Mouse (Mus musculus) adrenal gland (tissue): ENCODE measurements around the gene Lyst.
"Not testable (repeated sequence)": the region's sequence is repeated elsewhere in the genome, so short reads cannot be mapped to it uniquely, and the experiment has no call there.

Source experiments
- intact Hi-C: fragments of 180-260 bp; cut with DNase I; formaldehyde crosslinking; loops from one replicate; pipeline ENCODE4 v1.15.1; 2025

Gene Lyst

DNA sequence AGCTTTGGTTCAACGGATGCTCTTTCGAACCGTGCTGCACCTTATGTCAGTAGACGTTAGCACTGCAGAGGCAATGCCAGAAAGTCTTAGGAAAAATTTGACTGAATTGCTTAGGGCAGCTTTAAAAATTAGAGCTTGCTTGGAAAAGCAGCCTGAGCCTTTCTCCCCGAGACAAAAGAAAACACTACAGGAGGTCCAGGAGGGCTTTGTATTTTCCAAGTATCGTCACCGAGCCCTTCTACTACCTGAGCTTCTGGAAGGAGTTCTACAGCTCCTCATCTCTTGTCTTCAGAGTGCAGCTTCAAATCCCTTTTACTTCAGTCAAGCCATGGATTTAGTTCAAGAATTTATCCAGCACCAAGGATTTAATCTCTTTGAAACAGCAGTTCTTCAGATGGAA, 44.5 kb downstream of the Lyst start:
- intact Hi-C loops, result no loop called here

DNA sequence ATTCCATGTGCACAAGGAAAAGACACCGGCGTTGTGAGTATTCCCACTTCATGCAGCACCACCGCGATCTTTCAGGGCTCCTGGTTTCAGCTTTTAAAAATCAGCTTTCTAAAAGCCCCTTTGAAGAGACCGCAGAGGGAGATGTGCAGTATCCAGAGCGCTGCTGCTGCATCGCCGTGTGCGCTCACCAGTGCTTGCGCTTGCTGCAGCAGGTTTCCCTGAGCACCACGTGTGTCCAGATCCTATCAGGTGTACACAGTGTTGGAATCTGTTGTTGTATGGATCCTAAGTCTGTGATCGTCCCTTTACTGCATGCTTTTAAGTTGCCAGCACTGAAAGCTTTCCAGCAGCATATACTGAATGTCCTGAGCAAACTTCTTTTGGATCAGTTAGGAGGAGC, 45.0 kb downstream of the Lyst start:
- intact Hi-C loops, result no loop called here

DNA sequence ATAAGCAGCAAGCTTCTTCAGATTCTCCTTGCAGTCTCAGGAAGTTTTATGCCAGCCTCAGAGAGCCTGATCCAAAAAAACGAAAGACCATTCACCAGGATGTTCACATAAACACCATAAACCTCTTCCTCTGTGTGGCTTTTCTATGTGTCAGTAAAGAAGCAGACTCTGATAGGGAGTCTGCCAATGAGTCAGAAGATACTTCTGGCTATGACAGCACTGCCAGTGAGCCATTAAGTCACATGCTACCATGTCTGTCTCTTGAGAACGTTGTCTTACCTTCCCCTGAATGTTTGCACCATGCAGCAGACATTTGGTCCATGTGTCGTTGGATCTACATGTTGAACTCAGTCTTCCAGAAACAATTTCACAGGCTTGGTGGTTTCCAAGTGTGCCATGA, 47.4 kb downstream of the Lyst start:
- intact Hi-C loops, result no loop called here

- intact Hi-C loops, result no loop called here
Measured at GRCm38 (mm10) chr13:13637981-13638380, 47.8 kb downstream of the Lyst start.

- intact Hi-C loops, result no loop called here
Measured at GRCm38 (mm10) chr13:13638725-13639124, 48.5 kb downstream of the Lyst start.

DNA sequence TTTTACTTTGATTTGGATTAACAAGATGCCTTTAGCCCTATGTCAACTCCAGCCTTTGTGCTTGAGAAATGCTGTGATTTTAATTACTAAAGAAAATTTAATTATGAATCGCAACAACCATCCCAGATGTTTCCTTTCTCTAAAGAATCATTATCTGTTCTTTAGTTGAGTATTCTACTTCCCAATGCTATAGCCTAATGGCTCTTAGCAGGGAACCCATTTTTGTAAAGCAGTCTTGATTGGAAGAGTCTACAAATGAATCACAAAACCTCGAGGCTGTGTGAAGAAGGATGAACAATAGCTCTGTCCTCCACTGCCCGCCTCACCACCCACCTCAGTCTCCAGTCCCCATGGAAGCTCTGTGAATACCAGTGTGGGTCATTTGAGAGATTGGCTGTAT, 57.1 kb downstream of the Lyst start:
- intact Hi-C loops, result no loop called here

DNA sequence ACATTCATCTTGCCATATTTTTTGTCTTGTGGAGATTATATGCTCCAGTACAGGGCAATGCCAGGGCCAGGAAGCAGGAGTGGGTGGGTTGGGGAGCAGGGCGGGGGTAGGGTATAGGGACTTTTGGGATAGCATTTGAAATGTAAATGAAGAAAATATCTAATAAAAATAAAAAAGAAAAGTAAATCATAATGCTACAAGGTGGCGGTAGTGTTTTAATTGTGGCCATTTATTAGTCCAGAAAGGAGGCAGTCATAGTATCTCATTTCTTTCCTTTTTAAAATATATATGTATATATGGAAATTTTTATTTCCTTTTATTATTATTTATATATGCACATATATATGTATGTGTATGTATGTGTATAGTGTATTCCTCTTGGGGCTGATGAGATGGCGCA, 65.3 kb downstream of the Lyst start:
- intact Hi-C loops, result no loop called here

DNA sequence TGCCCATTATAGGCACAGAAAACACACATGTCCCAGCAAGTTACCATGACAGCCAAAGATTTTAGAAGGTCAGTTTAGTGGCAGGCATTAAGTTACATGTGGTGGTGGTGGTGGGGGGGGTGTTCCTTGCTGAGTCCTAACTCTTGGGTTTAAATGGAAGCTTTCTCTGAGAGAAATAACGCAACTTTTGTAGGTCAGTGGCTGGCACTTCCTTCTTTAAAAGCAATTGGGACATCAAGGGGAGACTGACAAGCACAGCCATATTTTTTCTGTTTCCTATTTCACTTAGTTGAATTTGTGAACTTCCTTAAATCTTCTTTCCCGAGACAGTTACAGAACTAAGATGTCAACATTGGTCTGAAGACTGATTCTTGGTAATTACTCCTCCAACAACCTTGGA, 75.9 kb downstream of the Lyst start:
- intact Hi-C loops, result not testable (repeated sequence)

GRCm38 (mm10) chr13:13670669-13671068, 80.5 kb downstream of the Lyst start:
- intact Hi-C loops, result no loop called here

DNA sequence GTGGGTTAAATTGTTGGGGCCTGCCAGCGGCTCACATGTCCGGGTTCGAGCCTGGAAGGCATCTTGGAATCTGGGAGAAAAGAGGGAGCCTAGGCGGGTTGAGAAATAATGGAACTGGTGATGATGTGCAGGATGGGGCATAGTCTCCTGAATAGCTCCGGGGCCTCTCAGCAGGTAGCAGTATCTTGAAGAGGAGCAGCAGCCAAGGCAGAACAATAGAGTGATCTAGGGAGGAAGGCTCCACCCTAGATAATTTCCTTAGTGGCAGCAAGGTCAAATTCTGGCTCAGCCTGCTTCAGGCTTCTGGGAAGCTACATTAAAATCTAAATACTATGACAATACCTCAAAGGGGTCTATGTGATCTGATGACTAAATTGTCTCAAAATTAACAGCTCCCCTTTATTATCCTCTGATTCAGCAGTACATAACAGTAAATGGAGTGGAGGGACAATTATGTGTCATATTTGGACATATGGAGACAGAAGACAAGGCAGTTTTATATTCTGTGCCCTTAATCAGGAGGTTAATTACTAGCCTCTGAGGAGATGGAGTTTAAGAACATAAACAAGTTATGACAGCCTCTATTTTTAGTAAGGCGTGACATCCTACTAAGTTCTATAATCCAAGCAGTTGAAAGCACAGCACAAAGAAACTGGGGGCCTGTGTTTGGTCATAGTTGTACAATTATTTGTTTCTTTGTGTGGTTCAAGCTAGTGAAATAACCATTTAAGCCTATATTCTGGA, 81.6 kb downstream of the Lyst start:
- intact Hi-C loops, result no loop called here

GRCm38 (mm10) chr13:13674669-13675343, 84.6 kb downstream of the Lyst start:
- intact Hi-C loops, result no loop called here

DNA sequence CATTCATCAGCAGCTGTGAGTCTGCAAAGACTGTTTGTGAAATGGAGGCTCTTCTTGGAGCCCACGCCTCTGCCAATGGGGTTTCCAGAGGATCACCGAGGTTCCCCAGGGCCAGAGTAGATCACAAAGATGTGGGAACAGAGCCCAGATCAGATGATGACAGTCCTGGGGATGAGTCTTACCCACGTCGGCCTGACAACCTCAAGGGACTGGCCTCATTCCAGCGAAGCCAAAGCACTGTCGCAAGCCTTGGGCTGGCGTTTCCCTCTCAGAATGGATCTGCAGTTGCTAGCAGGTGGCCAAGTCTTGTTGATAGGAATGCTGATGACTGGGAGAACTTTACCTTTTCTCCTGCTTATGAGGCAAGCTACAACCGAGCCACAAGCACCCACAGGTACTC, 87.7 kb downstream of the Lyst start:
- intact Hi-C loops, result no loop called here

- intact Hi-C loops, result no loop called here
Measured at GRCm38 (mm10) chr13:13681642-13682041, 91.4 kb downstream of the Lyst start.

GRCm38 (mm10) chr13:13703476-13703875, 113.3 kb downstream of the Lyst start:
- intact Hi-C loops, result no loop called here

DNA sequence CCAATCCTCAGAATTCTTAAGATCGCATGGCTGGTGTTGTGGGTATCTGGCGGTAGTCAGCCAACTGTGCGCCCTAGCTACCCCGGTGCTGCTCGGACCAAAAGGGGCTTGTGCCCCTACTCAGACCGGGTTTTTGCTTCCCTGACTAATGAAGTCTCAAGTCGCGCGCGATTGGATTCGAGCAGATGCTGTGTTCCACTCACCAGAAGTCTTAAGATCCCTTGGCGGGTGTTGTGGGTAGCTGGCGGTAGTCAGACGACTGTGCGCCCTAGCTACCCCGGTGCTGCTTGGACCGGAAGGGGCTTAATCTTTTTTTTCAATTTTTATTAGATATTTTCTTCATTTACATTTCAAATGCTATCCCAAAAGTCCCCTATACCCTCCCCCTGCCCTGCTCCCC, 131.2 kb downstream of the Lyst start:
- intact Hi-C loops, result not testable (repeated sequence)

- intact Hi-C loops, result no loop called here
Measured at GRCm38 (mm10) chr13:13723293-13723692, 133.1 kb downstream of the Lyst start.

- intact Hi-C loops, result no loop called here
Measured at GRCm38 (mm10) chr13:13723786-13724185, 133.6 kb downstream of the Lyst start.

DNA sequence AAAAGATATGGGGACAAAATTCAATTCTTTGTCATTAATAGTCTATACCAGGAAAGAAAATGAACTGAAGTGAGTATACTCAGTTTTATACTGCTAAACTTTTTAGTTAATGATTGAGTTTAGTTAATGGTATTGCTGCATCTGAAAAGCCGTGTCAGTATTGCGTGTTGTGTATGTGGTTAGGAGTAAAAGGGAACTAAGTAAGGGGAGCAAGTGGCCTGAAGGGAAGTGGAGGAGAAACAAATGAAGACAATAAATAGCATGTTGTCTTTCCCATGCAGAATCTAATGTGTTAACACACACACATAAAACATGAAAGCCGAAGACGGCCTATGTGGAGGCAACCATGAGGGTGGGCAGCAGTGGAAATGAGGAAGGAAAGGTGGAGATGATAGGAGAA, 149.0 kb downstream of the Lyst start:
- intact Hi-C loops, result no loop called here

DNA sequence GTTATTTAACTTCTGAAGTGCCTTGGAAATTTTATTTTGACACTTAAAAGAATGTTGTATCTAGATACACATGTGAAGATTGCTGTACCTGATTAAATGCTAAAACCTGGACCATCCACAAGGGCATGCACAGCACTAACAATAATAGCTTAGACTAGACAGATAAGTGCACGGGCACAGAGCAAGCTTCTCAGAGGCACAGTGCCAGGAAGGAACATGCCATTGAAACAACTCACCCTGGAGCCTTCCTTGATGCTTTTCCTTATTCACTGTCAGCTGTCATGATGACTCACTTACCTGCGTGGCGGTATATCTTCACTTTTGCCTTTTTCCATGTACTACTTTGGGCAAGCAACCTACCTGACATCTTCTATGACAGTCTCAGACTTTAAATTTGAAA, 155.7 kb downstream of the Lyst start:
- intact Hi-C loops, result no loop called here

DNA sequence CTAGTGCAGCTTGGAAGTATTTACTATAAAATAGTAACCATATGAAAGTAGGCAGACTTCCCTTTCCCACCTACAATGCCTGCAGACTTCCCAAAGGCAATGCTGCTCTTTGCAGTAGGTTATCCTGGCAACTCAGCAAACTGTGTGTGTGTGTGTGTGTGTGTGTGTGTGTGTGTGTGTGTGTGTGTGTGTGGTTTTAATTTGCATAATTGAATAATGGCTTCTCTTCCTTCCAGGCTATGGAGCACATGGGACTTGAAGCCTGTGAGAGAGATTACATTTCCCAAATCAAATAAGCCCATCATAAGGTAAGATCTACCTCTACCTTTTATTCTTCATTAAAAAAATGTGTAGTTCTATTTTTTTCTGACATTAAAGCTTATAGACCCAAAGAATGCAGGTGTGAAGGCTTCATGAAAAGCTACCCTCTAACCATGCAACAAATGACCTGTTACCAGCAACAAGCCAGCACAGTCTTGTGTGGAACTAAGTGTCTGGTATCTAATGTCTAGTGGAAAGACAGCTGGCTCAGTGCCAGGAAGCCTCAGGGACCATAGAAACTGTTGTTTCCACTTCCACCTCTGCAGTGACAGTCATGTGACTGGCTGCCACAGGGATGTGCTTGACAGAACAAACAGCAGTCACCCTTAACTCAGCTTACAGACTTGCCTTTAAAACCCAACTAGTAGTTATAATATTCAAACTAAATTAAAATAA, 185.7 kb downstream of the Lyst start:
- intact Hi-C loops, result no loop called here

DNA sequence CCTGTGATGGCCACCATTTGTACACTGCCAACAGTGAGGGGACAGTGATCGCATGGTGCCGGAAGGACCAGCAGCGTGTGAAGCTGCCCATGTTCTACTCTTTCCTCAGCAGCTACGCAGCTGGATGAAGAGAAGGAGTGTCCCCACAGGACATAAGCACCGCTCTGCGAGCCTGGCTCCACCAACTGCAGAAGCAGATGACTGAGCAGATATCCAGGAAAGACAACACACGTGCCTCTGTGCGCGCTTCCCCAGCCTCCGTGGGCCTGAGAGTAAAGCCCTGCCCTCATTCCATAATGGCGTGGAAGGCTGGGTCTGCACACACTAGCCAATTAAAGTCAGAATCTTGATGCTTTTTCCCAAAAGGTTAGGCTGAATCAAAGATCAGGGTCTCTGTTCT, 186.9 kb downstream of the Lyst start:
- intact Hi-C loops, result no loop called here

- intact Hi-C loops, result no loop called here
Measured at GRCm38 (mm10) chr13:13777696-13778095, 187.5 kb downstream of the Lyst start.
